Mouse (Mus musculus) stomach, postnatal 0 days (tissue): ENCODE measurements around the gene Pttg1ip.

Experiments used
- CTCF ChIP-seq: IDR thresholded peaks from 2 replicates; pipeline ENCODE4 v1.5.1; 2016; ENCODE audit warnings: antibody characterized with exemption, low read depth, mild to moderate bottlenecking, moderate library complexity
- EP300 ChIP-seq: optimal IDR thresholded peaks from 2 replicates; pipeline ENCODE3; 2016; ENCODE audit warnings: antibody characterized with exemption

DNA sequence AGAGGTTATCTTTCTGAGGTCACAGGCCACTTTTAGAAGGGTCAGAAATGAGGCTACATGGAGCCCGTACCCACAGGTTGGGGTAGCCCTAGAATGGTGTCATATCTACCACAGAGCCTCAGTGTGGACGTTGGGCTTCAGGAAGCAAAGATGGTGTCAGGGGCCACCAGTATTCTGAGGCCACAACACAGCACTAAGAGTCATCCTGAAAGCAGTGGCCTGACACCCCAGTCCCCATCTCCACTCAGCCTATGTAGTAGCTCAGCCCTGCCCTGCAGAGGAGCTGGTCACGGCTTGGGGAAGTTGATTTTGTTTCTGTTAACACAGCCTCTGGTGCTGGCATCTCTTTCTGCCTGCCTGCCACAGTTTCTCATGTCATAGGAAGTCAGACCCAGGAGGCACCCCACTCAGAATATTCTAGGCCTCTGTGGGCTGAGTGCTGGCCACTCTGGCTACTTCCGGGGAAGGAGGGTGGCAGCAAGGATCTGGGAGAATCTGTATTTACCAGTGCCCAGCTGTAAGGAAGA, 40.9 kb upstream of the Pttg1ip start:
- TF ChIP-seq CTCF (no peak), EP300 (no peak)
